Mouse (Mus musculus) ES-E14 (cell line): Measurements from ENCODE around the gene Ppm1h. TPM values are rescaled to one million over a fixed set of nuclear protein-coding genes. Genes with fewer than 3 reads are reported as not detected.

Experiments used
- DNase-seq: peaks from one replicate; pipeline ENCODE4 v3.0.0-alpha.2; 2013; ENCODE audit warnings: low read depth, low spot score
- H3K27ac ChIP-seq: 2 replicates; pipeline ENCODE4 v1.5.1; 2012; ENCODE audit warnings: low read depth, mild to moderate bottlenecking, low read length, moderate library complexity, mixed read lengths; ENCODE audit not compliant: poor library complexity, insufficient read depth, severe bottlenecking
- H3K36me3 ChIP-seq: 2 replicates; pipeline ENCODE4 v1.6.1; 2012; ENCODE audit warnings: mild to moderate bottlenecking, low read length, moderate library complexity, mixed read lengths; ENCODE audit not compliant: control insufficient read depth, poor library complexity, insufficient read depth, severe bottlenecking
- H3K4me1 ChIP-seq, 2 experiments: fragments of 150-350 bp in 1 of 2; sonication (generic) in 1 of 2; 2 replicates each; pipeline ENCODE4 v1.6.1; 2012; ENCODE audit warnings: low read length in 2 of 2, mild to moderate bottlenecking in 1 of 2, mixed read lengths in 1 of 2; ENCODE audit not compliant: control insufficient read depth in 2 of 2, insufficient read depth in 2 of 2, poor library complexity in 1 of 2
- H3K4me3 ChIP-seq, 2 experiments: fragments of 150-350 bp in 1 of 2; sonication (generic) in 1 of 2; 2 replicates each; pipeline ENCODE4 v1.5.1; 2012; ENCODE audit warnings: low read length in 2 of 2, low read depth in 1 of 2, mild to moderate bottlenecking in 1 of 2, mixed read lengths in 1 of 2; ENCODE audit not compliant: insufficient read depth in 1 of 2, poor library complexity in 1 of 2, severe bottlenecking in 1 of 2
- H3K9ac ChIP-seq: 2 replicates; pipeline ENCODE4 v1.6.1; 2012; ENCODE audit warnings: low read depth, mild to moderate bottlenecking, low read length, mixed read lengths; ENCODE audit not compliant: poor library complexity, insufficient read depth, severe bottlenecking
- H3K9me3 ChIP-seq: fragments of 150-350 bp; sonication (generic); 2 replicates; pipeline ENCODE4 v1.6.1; 2012; ENCODE audit warnings: low read depth, mild to moderate bottlenecking, low read length; ENCODE audit not compliant: control insufficient read depth, insufficient read depth
- CHD2 ChIP-seq: IDR thresholded peaks from 2 replicates; pipeline ENCODE4 v1.6.1; 2014; ENCODE audit warnings: mild to moderate bottlenecking, low read depth, low read length, inconsistent platforms
- HCFC1 ChIP-seq: IDR thresholded peaks from 2 replicates; pipeline ENCODE4 v1.6.1; 2012; ENCODE audit warnings: low read length, inconsistent platforms, borderline replicate concordance; ENCODE audit not compliant: insufficient read depth
- MAFK ChIP-seq: IDR thresholded peaks from 2 replicates; pipeline ENCODE4 v1.6.1; 2014; ENCODE audit warnings: mild to moderate bottlenecking, low read depth, low read length, inconsistent platforms; ENCODE audit not compliant: insufficient read depth
- ZC3H11A ChIP-seq: IDR thresholded peaks from 2 replicates; pipeline ENCODE4 v1.6.1; 2012; ENCODE audit warnings: low read depth, mild to moderate bottlenecking, inconsistent platforms, low read length, borderline replicate concordance
- ZNF384 ChIP-seq: IDR thresholded peaks from 2 replicates; pipeline ENCODE4 v1.6.1; 2012; ENCODE audit warnings: low read depth, low read length, inconsistent platforms
- in situ Hi-C, 2 experiments: fragments of 600-800 bp; cut with MboI; formaldehyde crosslinking; loops; one replicate each; pipeline ENCODE4 v1.15.1; 2025; ENCODE audit warnings: low sequenced_read_pairs in 2 of 2, inconsistent platforms in 1 of 2; ENCODE audit not compliant: unreplicated experiment in 2 of 2
- total RNA-seq: library from RNA; depleted of rRNA; stranded (reverse); fragments of 300-350 nt; gene quantifications from 2 replicates; pipeline ENCODE4 v1.2.3, GENCODE M21; 2012

Ppm1h gene
- total RNA-seq, 1 experiment: 4.5 TPM

GRCm38 (mm10) chr10:122912701-122913368 lies 234.3 kb downstream of the Ppm1h start:
- H3K9me3 ChIP-seq: no peaks in the 10 kb centered on the region
- in situ Hi-C loops: no loop called here
- no peak overlapping the region; the same call in 1 of the 2 replicates for H3K9ac ChIP-seq
- H3K4me1 ChIP-seq: peaks cover 0 to 5% of the 10 kb centered on the region in 2 experiments; a peak in 1 of 4 replicates
- peak overlapping the region in 1 of 2 experiments; percentile 38; a peak in 1 of 4 replicates for H3K4me3 ChIP-seq
- H3K27ac ChIP-seq: no peak overlapping the region
- no peak for DNase-seq
- TF ChIP-seq ZNF384 (no peak), HCFC1 (no peak)
- H3K36me3 ChIP-seq: no peaks in the 10 kb centered on the region

- in situ Hi-C loops: no loop called here
- H3K9me3 ChIP-seq: no peaks in the 10 kb centered on the region
- H3K4me3 ChIP-seq: peak overlapping the region in 1 of 2 experiments; percentile 38; a peak in 1 of 4 replicates
- H3K27ac ChIP-seq: no peak overlapping the region
- no peak for DNase-seq
- no peaks in the 10 kb centered on the region for H3K36me3 ChIP-seq
- H3K4me1 ChIP-seq: peaks cover 0 to 5% of the 10 kb centered on the region in 2 experiments; a peak in 1 of 4 replicates
- TF ChIP-seq MAFK (no peak), CHD2 (no peak), HCFC1 (no peak), ZNF384 (no peak), ZC3H11A (no peak)
- H3K9ac ChIP-seq: no peak overlapping the region
These were observed 234.8 kb downstream of the Ppm1h start for GRCm38 (mm10) chr10:122913393-122913792.

GRCm38 (mm10) chr10:122915905-122916304 lies 237.3 kb downstream of the Ppm1h start:
- Histone ChIP-seq H3K4me3 (no peak overlapping the region), H3K27ac (no peak overlapping the region), H3K9me3 (no peaks in the 10 kb centered on the region), H3K9ac (no peak overlapping the region), H3K36me3 (no peaks in the 10 kb centered on the region), H3K4me1 (peaks cover 0 to 5% of the 10 kb centered on the region in 2 experiments; a peak in 1 of 4 replicates)
- no peak for DNase-seq
- TF ChIP-seq MAFK (no peak), ZNF384 (no peak), ZC3H11A (no peak), CHD2 (no peak), HCFC1 (no peak)
- in situ Hi-C loops: no loop called here

- Histone ChIP-seq H3K27ac (no peak overlapping the region), H3K9ac (no peak overlapping the region), H3K4me1 (no peaks in the 10 kb centered on the region), H3K36me3 (no peaks in the 10 kb centered on the region), H3K9me3 (no peaks in the 10 kb centered on the region), H3K4me3 (no peak overlapping the region)
- TF ChIP-seq ZNF384 (no peak), CHD2 (no peak)
- DNase-seq: no peak
- in situ Hi-C loops: no loop called here
These were observed 239.2 kb downstream of the Ppm1h start for GRCm38 (mm10) chr10:122917648-122918324.

GRCm38 (mm10) chr10:122918325-122918694 lies 239.7 kb downstream of the Ppm1h start:
- in situ Hi-C loops: no loop called here
- Histone ChIP-seq H3K9ac (no peak overlapping the region), H3K27ac (no peak overlapping the region), H3K4me1 (no peaks in the 10 kb centered on the region), H3K9me3 (no peaks in the 10 kb centered on the region), H3K4me3 (no peak overlapping the region), H3K36me3 (no peaks in the 10 kb centered on the region)
- no peak for TF ChIP-seq MAFK
- no peak for TF ChIP-seq ZC3H11A
- no peak for TF ChIP-seq ZNF384
- TF ChIP-seq CHD2: no peak
- no peak for TF ChIP-seq HCFC1
- DNase-seq: no peak
